Mouse (Mus musculus) heart, embryonic 14.5 days (tissue): ENCODE data around the gene Pdzk1ip1. TPM values are rescaled to one million over a fixed set of nuclear protein-coding genes. Genes with fewer than 3 reads are reported as not detected.

Experiments used
- ATAC-seq: fragments of 200-750 bp; cut with Nextera tagmentation; 2 replicates; pipeline ENCODE4 v1.8.0; 2017; ENCODE audit warnings: low read depth, moderate TSS enrichment; ENCODE audit not compliant: insufficient number of reproducible peaks, insufficient read depth, low FRiP score
- H3K27ac ChIP-seq, 2 experiments: fragments of 200-500 bp in 1 of 2; fragments of 300-500 bp in 1 of 2; sonication (generic) in 1 of 2; replicated peaks in 1 of 2; 2 replicates each; pipeline ENCODE4 v1.5.1; 2012 to 2014; ENCODE audit warnings: low read depth in 2 of 2, low read length in 2 of 2, control low read depth in 1 of 2, mild to moderate bottlenecking in 1 of 2, mixed read lengths in 1 of 2; ENCODE audit not compliant: control insufficient read depth in 1 of 2, insufficient read depth in 1 of 2
- H3K27me3 ChIP-seq: fragments of 300-500 bp; sonication (generic); 2 replicates; pipeline ENCODE4 v1.6.1; 2014; ENCODE audit warnings: mild to moderate bottlenecking, low read length, control low read depth; ENCODE audit not compliant: control insufficient read depth, insufficient read depth
- H3K36me3 ChIP-seq: fragments of 300-500 bp; sonication (generic); 2 replicates; pipeline ENCODE4 v1.6.1; 2014; ENCODE audit warnings: mild to moderate bottlenecking, control low read depth, low read length, mixed read lengths; ENCODE audit not compliant: control insufficient read depth, insufficient read depth
- H3K4me1 ChIP-seq, 2 experiments: fragments of 200-500 bp in 1 of 2; fragments of 300-500 bp in 1 of 2; sonication (generic) in 1 of 2; 2 replicates each; pipeline ENCODE4 v1.6.1; 2012 to 2014; ENCODE audit warnings: low read length in 2 of 2, control low read depth in 1 of 2, mixed read lengths in 1 of 2; ENCODE audit not compliant: control insufficient read depth in 2 of 2, insufficient read depth in 2 of 2
- H3K4me2 ChIP-seq: fragments of 300-500 bp; sonication (generic); 2 replicates; pipeline ENCODE4 v1.6.1; 2014; ENCODE audit warnings: mild to moderate bottlenecking, low read length
- H3K4me3 ChIP-seq, 2 experiments: fragments of 200-500 bp in 1 of 2; fragments of 300-500 bp in 1 of 2; sonication (generic) in 1 of 2; 2 replicates each; pipeline ENCODE4 v1.5.1; 2012 to 2014; ENCODE audit warnings: low read length in 2 of 2, mild to moderate bottlenecking in 2 of 2, control low read depth in 1 of 2, low read depth in 1 of 2, moderate library complexity in 1 of 2; ENCODE audit not compliant: control insufficient read depth in 1 of 2, insufficient read depth in 1 of 2
- H3K9ac ChIP-seq: fragments of 300-500 bp; sonication (generic); 2 replicates; pipeline ENCODE4 v1.6.1; 2014; ENCODE audit warnings: mild to moderate bottlenecking, low read length
- H3K9me3 ChIP-seq: fragments of 300-500 bp; sonication (generic); 2 replicates; pipeline ENCODE4 v1.6.1; 2016; ENCODE audit warnings: low read length, control low read depth; ENCODE audit not compliant: control insufficient read depth
- WGBS: fragments of 180-500 bp; shearing (Covaris S2); extraction: QIAGEN DNeasy Blood & Tissue Kit; methylation state at CpG from one replicate; pipeline ENCODE4 v1.1.7; 2014; 5-methylcytosine and 5-hydroxymethylcytosine counted together
- polyA plus RNA-seq: library from polyadenylated mRNA; unstranded; fragments of >200 nt; fragmentation: Nextera tagmentation; extraction: Ambion mirVana; gene quantifications from 2 replicates; pipeline ENCODE4 v1.2.1, GENCODE M21; 2014

Pdzk1ip1 gene
- polyA plus RNA-seq: 1.9 and 4.1 TPM in 2 replicates

- Histone ChIP-seq H3K27me3 (peaks cover 38% of the 10 kb centered on the region), H3K27ac (no peak within 1 kb of the TSS), H3K4me3 (0 out of 4 replicates have a peak within 1 kb of the TSS, but pooled peaks of 1 of the 2 experiments have one; percentile 14), H3K9ac (peak within 1 kb of the TSS; percentile 13; the same call in 1 of the 2 replicates), H3K9me3 (no peaks in the 10 kb centered on the region), H3K36me3 (no peaks in the 10 kb centered on the region), H3K4me2 (peak within 1 kb of the TSS; percentile 53), H3K4me1 (no peaks in the 10 kb centered on the region; a peak in 1 of 4 replicates)
- ATAC-seq: no peak
- 17% methylated on average over 11 of the region's 11 CpGs for WGBS
Observed at GRCm38 (mm10) chr4:115088611-115089338, at the start of gene Pdzk1ip1. Gene Pdzk1ip1, plus strand, starts transcription at chr4:115088708.

- H3K4me1 ChIP-seq: peaks cover 0 to 2% of the 10 kb centered on the region in 2 experiments; a peak in 2 of 4 replicates
- ATAC-seq: no peak
- H3K27ac ChIP-seq: no peak overlapping the region
- H3K9me3 ChIP-seq: no peaks in the 10 kb centered on the region
- H3K9ac ChIP-seq: no peak overlapping the region
- peaks cover 18% of the 10 kb centered on the region; the same call in 1 of the 2 replicates for H3K27me3 ChIP-seq
- peaks cover 26% of the 10 kb centered on the region for H3K36me3 ChIP-seq
- H3K4me2 ChIP-seq: no peak overlapping the region
- no peak overlapping the region for H3K4me3 ChIP-seq
- WGBS: 75% methylated on average over 3 of the region's 3 CpGs
Observed at GRCm38 (mm10) chr4:115045621-115046020, 42.9 kb upstream of the Pdzk1ip1 start.

- ATAC-seq: no peak
- Histone ChIP-seq H3K9me3 (no peaks in the 10 kb centered on the region), H3K4me3 (no peak overlapping the region), H3K4me2 (no peak overlapping the region), H3K9ac (no peak overlapping the region), H3K27me3 (peaks cover 22% of the 10 kb centered on the region; the same call in 1 of the 2 replicates), H3K4me1 (peaks cover 7% of the 10 kb centered on the region in 2 experiments), H3K27ac (no peak overlapping the region), H3K36me3 (peaks cover 5% of the 10 kb centered on the region; the same call in 1 of the 2 replicates)
- WGBS: 6% methylated on average over 5 of the region's 5 CpGs
Observed at GRCm38 (mm10) chr4:115047750-115048149, 40.8 kb upstream of the Pdzk1ip1 start.

GRCm38 (mm10) chr4:115048190-115048589, 40.3 kb upstream of the Pdzk1ip1 start:
- no peak overlapping the region for H3K27ac ChIP-seq
- H3K4me2 ChIP-seq: no peak overlapping the region
- no peaks in the 10 kb centered on the region for H3K9me3 ChIP-seq
- peaks cover 9 to 12% of the 10 kb centered on the region in 2 experiments for H3K4me1 ChIP-seq
- H3K4me3 ChIP-seq: no peak overlapping the region
- H3K36me3 ChIP-seq: 0 out of 2 replicates have a peak, but pooled peaks cover 5% of the 10 kb centered on the region
- peaks cover 25% of the 10 kb centered on the region; the same call in 1 of the 2 replicates for H3K27me3 ChIP-seq
- WGBS: 47% methylated on average over 8 of the region's 8 CpGs
- no peak for ATAC-seq
- H3K9ac ChIP-seq: no peak overlapping the region

GRCm38 (mm10) chr4:115051245-115051644, 37.3 kb upstream of the Pdzk1ip1 start:
- peaks cover 48% of the 10 kb centered on the region for H3K27me3 ChIP-seq
- H3K4me3 ChIP-seq: no peak overlapping the region
- no peak overlapping the region for H3K9ac ChIP-seq
- H3K4me2 ChIP-seq: no peak overlapping the region
- no peaks in the 10 kb centered on the region for H3K9me3 ChIP-seq
- H3K27ac ChIP-seq: no peak overlapping the region
- no peaks in the 10 kb centered on the region for H3K36me3 ChIP-seq
- H3K4me1 ChIP-seq: peaks cover 10 to 13% of the 10 kb centered on the region in 2 experiments
- WGBS: 75% methylated on average over 5 of the region's 5 CpGs
- ATAC-seq: no peak

- peak overlapping the region; percentile 32 to 44 for H3K4me3 ChIP-seq
- H3K9me3 ChIP-seq: no peaks in the 10 kb centered on the region
- peaks cover 54% of the 10 kb centered on the region for H3K27me3 ChIP-seq
- no peaks in the 10 kb centered on the region for H3K36me3 ChIP-seq
- ATAC-seq: peak; percentile 77
- peak overlapping the region; percentile 71 to 78 for H3K27ac ChIP-seq
- peak overlapping the region; percentile 72 for H3K4me2 ChIP-seq
- peak overlapping the region; percentile 64 for H3K9ac ChIP-seq
- H3K4me1 ChIP-seq: peaks cover 12 to 24% of the 10 kb centered on the region in 2 experiments
- 1% methylated on average over 36 of the region's 36 CpGs for whole genome bisulfite sequencing
Observed at GRCm38 (mm10) chr4:115052343-115053005, 36.0 kb upstream of the Pdzk1ip1 start.

- Histone ChIP-seq H3K27ac (no peak overlapping the region), H3K4me3 (no peak overlapping the region), H3K4me1 (peaks cover 10 to 24% of the 10 kb centered on the region in 2 experiments), H3K4me2 (no peak overlapping the region), H3K9ac (no peak overlapping the region), H3K36me3 (no peaks in the 10 kb centered on the region), H3K27me3 (peaks cover 62% of the 10 kb centered on the region), H3K9me3 (no peaks in the 10 kb centered on the region)
- ATAC-seq: no peak
- 17% methylated on average over 2 of the region's 2 CpGs for WGBS
Observed at GRCm38 (mm10) chr4:115055044-115055443, 33.5 kb upstream of the Pdzk1ip1 start.
